Mouse (Mus musculus) gastrocnemius, adult 8-10 months (tissue): ENCODE results near the gene Dhx37. TPM values are rescaled to one million over a fixed set of nuclear protein-coding genes. Genes with fewer than 3 reads are reported as not detected.
"Not testable (repeated sequence)": the region's sequence is repeated elsewhere in the genome, so short reads cannot be mapped to it uniquely, and the experiment has no call there.

Experiments used
- DNase-seq, 2 experiments: peaks; one replicate each; pipeline ENCODE4 v3.0.0; 2022; ENCODE audit warnings: low spot score in 2 of 2
- total RNA-seq, 4 experiments: library from RNA; stranded (reverse); gene quantifications; 2 replicates each; pipeline ENCODE4 v1.2.4; 2022

The Dhx37 gene
- total RNA-seq, 4 experiments from 2014 or later: 4.4 to 5.1 (median 4.8) TPM

DNA sequence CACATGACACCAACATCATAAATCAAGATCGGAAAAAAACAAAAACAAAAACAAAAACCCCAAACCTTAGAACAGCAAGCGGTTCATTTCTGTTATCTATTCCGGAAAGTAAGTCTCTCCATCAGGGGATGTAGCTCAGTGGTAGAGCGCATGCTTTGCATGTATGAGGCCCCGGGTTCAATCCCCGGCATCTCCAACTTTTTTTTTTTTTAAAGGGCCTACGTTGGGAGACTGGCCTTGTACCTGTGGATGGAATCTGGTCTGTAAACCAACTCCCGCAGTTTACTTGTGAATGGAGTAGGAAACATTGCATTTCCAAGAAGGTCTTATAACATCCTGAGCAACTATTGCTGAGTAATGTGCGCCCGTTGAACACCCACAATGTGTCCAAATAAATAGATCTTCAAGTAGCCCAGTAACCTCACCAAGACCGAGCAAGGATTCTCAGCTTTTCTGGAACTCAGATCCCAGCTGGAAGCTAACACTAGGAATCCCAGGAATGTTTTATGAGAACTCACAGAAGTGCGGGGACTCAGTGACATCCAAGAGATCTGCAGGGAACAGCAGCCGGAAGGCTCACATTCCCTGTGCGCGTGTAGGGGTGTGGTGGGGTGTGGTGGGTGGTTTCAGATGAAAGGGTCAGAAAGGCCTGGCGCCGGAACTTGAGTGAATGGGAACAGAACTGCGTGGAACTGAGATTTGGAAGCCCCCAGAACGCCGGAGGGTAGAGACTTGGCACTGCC is 24.4 kb downstream of the Dhx37 start:
- DNase-seq: no peak

GRCm38 (mm10) chr5:125408842-125409241 is 25.1 kb downstream of the Dhx37 start:
- DNase-seq: peak; percentile 56 to 66

- no peak for DNase-seq
These were observed 25.9 kb downstream of the Dhx37 start for GRCm38 (mm10) chr5:125407910-125408575.

- no peak for DNase-seq
These were observed 26.7 kb downstream of the Dhx37 start for GRCm38 (mm10) chr5:125407020-125407830.

DNA sequence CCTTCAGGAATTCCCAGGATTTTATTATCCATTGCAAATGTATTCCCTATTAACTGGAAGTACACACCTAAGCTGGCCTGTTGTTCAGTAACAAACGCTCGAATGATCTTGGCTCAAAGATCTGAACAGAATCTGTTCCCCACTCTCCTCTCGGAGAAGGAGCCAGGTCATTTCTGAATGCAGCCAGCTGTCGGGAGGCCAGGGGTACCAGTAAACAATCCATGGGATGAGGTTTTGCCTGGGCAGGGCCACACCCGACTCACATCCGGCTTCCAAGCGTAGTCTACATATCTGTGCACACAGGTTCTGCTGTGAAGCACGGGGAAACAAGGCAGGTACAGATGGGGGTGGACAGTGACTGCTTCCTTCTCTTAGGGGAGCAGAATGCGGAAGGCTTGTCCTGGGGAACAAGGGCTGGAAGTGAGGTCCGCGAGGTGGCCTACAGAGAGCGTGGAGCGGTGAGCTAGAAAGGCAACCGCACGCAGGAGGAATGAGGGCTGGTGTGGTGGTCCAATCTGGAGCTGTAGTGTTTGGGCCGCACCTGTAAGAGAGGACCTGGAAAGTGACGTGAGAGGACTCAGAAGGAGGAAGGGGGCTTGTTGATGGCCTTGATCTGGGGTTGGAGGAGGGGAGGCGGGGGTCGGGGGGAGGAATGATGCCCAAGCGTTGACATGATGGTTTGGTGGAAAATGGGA is 27.5 kb downstream of the Dhx37 start:
- peak in 1 of 2 experiments; percentile 41 for DNase-seq

DNA sequence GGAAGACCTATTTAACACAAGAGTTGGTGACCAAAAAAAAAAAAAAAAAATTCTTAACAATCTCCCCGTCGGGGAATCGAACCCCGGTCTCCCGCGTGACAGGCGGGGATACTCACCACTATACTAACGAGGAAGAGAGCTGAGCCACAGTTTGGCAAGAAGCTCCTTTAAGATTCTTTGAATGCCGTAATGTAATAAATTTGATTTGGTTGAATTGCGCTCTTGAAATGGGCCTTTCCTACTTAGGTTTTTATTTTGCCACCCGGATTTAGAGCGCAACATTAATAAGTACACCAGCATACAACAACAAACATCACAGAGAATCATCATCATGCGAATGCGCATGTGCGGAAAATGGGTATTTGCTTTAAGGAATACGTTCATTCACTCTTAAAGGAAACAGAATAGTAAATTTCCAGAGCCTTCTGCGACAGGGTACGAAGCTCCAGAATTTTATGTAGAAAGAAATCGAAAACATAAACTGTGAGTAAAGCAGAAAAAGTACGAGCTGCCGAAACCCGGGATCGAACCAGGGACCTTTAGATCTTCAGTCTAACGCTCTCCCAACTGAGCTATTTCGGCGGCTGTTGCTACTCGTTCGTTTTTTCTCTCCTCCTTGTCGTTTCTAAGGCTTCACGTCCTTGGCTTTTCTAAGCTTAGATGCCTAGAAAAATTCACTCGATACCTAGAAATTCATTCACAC is 28.2 kb downstream of the Dhx37 start:
- peak; percentile 69 to 74 for DNase-seq

GRCm38 (mm10) chr5:125404903-125405545 is 28.9 kb downstream of the Dhx37 start:
- peak; percentile 42 to 45 for DNase-seq

DNA sequence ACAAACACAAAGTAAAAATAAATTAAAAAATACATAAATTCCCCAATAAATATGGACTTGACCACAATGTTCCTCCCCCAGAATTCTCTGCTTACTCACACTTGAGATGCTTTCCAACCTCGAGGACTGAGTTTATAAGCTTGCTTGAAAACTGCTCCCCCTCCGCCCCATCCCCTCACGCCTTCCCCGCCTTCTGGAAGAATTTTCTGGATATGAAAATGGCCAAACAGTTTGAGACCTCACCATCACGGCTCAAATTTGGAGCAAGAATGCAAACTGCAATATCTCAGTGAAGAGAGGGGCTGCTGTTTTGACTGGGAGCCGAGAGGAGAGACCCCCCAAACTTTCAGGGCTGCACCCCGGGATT is 29.4 kb downstream of the Dhx37 start:
- no peak for DNase-seq

- peak in 1 of 2 experiments; percentile 60 for DNase-seq
These were observed 30.1 kb downstream of the Dhx37 start for GRCm38 (mm10) chr5:125403481-125404465.

DNA sequence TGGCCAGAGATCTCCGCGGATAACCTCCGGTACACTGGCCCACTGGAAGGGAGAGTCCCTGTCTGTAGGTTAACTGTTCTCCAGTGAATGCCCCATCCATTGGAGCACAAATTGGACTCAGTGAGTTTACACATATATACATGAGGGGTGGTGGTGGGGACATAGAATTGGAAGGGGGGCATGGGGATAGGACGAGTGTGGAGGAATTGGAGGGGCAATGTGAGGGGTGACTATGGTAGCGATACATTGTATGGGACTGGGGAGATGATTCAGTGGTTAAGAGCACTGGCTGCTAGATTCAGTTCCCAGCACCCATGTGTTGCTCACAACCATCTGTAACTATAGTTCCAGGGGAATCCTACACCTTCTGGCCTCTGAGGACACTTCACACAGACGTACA is 30.9 kb downstream of the Dhx37 start:
- DNase-seq: no peak

DNA sequence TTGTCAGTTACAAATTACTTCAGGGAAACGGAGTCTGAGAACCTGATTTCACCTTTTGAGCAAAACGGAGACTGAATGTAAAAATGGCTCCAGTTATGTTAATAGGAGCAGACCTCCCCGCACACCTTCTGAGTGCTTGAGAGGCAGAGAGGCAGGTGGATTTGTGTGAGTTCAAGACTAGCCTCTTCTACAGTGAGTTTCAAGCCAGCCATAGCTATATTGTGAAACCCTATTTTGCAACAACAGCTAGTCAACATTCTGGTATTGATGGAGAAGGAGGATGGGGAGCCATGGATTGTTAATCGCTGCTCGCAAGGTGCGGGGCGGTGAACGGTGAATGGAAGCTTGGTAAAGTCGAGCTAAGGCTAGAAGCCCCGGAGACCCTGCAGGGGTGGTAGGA is 31.4 kb downstream of the Dhx37 start:
- DNase-seq: no peak

DNA sequence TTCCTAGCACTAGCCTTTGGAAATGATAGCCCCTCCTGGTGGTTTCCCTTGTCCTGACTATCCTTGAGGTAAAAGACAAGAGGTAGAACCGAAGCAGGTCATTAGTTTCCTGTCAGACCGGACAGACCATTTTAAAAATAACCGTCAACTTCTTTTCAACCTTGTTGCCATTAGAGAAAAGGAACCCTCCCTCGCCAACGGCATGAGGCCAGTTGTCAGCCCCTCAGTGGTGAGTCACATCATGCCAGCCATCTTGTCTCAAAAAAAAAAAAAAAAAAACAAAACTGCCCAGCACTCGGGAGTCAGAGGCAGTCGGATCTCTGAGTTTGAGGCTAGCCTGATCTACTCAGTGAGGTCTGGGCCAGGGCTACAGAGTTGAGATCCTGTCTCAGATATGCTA is 33.0 kb downstream of the Dhx37 start:
- no peak for DNase-seq

DNA sequence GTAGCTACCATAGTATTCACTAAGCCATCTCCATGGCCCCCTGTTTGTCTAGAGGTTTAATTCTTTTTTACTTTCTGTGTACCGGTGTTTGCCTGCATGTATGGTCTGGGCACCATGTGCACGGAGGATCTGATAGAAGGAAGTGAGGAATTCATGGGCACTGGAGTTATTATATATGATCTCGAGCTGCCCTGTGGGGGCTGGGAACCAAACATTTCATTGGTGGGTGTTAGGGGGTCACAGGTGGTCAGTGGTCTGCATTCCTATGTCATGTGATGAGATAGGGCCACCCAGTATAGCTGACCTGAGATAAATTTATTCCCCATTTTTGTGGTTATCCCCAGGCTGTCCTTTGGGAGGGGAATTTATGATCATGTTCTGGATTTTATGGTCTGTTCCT is 38.9 kb downstream of the Dhx37 start:
- DNase-seq: no peak

DNA sequence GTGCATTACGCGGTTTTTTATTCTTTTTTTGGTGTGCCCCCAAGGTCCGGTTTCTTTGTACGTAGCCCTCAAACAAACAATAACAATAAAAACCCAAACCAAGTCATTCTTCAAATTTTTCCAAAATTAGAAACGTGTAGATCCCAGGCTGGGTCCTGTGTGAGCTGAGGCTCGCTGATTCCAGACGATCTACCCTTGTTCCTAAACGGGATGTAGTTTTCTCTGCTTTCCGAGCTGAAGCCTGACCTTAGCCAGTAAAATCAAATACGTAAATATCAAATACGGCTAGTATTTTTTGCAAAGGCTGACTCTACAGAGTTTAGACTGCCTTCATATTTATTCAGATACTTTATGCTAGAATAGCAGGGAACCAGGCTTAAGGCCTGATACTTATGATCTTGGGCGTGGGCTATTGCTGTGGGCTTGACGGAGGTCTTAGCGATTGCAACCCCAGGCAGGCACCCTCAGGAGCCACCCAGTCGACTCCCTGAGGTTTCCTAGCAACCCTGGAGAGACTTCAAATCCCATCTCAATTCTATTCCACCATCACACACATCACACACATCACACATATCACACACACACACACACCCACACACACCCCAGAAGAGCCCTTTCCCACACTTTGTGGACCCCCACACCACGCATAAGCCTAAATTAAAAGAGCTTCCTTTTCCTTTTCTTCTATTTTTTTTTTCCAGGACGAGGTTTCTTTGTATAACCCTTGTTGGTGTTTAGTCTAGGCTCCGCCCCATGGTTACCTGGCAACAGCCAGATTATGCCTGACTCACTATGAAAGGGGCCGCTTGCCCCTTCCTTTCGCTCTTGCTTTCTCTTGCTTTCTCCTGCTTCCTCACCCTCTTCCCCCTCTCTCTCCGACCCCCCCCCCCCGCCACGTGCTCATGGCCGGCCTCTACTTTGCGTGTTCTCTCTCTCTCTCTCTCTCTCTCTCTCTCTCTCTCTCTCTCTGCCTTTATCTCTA is 40.0 kb downstream of the Dhx37 start:
- peak; percentile 69 to 72 for DNase-seq

- DNase-seq: peak; percentile 94 to 97
These were observed 40.8 kb downstream of the Dhx37 start for GRCm38 (mm10) chr5:125392977-125393621.

DNA sequence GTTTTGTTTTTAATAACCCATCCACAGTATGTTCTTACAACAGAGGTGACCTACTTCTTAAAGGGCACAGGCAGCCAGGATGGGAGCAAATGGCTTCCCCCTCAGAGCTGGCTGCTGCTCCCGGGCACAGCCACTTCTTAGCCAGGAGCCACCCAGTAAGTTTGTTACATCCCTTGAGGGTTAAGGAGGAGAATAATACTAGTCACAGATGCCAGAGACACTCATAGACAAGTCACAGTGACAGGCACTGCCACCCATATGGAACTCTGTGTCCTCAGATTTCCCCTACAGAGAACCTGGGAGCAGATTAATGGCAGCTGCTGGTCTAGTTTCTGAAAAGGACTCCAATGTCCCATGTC is 41.3 kb downstream of the Dhx37 start:
- no peak for DNase-seq

DNA sequence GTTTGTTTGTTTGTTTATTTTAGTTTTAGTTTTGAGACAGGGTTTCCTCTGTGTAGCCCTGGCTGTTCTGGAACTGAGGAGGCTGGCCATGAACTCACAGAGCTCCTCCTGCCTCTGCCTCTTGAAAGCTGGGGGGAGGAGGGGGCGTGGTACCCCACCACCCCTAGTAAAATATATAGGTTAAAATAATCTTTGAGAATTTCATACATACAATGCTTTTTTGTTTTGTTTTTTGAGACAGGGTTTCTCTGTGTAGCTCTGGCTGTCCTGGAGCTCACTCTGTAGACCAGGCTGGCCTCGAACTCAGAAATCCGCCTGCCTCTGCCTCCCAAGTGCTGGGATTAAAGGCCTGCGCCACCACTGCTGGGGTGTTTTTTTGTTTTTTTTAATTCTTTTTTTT is 41.7 kb downstream of the Dhx37 start:
- not testable (repeated sequence) for DNase-seq

- peak; percentile 50 to 67 for DNase-seq
These were observed 42.3 kb downstream of the Dhx37 start for GRCm38 (mm10) chr5:125391609-125392008.
